Mouse (Mus musculus): Measurements from ENCODE around the gene Mtmr12. TPM values are rescaled to one million over a fixed set of nuclear protein-coding genes. Genes with fewer than 3 reads are reported as not detected.

Gene Mtmr12
- polyA plus RNA-seq, 1 experiment from 2014 or later: 9.2 TPM

GRCm38 (mm10) chr15:12321091-12321787 lies 116.4 kb downstream of the Mtmr12 start, which contains the start of gene Golph3:
Golph3 (plus strand) TSS chr15:12321450.
- H3K4me1 ChIP-seq (replicated peaks): peaks cover 23% of the 10 kb centered on the region
- H3K4me2 ChIP-seq: peak within 1 kb of the TSS; percentile 70
- no peaks in the 10 kb centered on the region for H3K36me3 ChIP-seq
- under 1% methylated on average over 72 of the region's 74 CpGs for WGBS
- H3K9ac ChIP-seq: peak within 1 kb of the TSS; percentile 89
- peaks cover 9% of the 10 kb centered on the region; the same call in 1 of the 2 replicates for H3K27me3 ChIP-seq
- H3K27ac ChIP-seq (replicated peaks): peak within 1 kb of the TSS; percentile 93
- no peaks in the 10 kb centered on the region for H3K9me3 ChIP-seq
- peak within 1 kb of the TSS; percentile 97 for H3K4me3 ChIP-seq
- peak; percentile 97 for ATAC-seq (ENCODE audit: low FRiP score, low read depth)

GRCm38 (mm10) chr15:12321788-12322621 lies 117.2 kb downstream of the Mtmr12 start, which contains the start of gene 1810049J17Rik:
1810049J17Rik (minus strand) TSS chr15:12321899.
- H3K9ac ChIP-seq: peak within 1 kb of the TSS; percentile 89
- H3K27ac ChIP-seq (replicated peaks): peak within 1 kb of the TSS; percentile 93
- WGBS: under 1% methylated on average over 54 of the region's 70 CpGs
- H3K36me3 ChIP-seq: no peaks in the 10 kb centered on the region
- H3K9me3 ChIP-seq: no peaks in the 10 kb centered on the region
- peaks cover 9% of the 10 kb centered on the region; the same call in 1 of the 2 replicates for H3K27me3 ChIP-seq
- ATAC-seq (ENCODE audit: low FRiP score, low read depth): peak; percentile 4; the same call in 1 of the 2 replicates
- peak within 1 kb of the TSS; percentile 70 for H3K4me2 ChIP-seq
- peaks cover 23% of the 10 kb centered on the region for H3K4me1 ChIP-seq (replicated peaks)
- peak within 1 kb of the TSS; percentile 97 for H3K4me3 ChIP-seq

- H3K9ac ChIP-seq: peak overlapping the region; percentile 89
- peaks cover 9% of the 10 kb centered on the region; the same call in 1 of the 2 replicates for H3K27me3 ChIP-seq
- no peaks in the 10 kb centered on the region for H3K36me3 ChIP-seq
- peak overlapping the region; percentile 97 for H3K4me3 ChIP-seq
- peaks cover 29% of the 10 kb centered on the region for H3K4me1 ChIP-seq (replicated peaks)
- ATAC-seq (ENCODE audit: low FRiP score, low read depth): no peak
- H3K9me3 ChIP-seq: no peaks in the 10 kb centered on the region
- peak overlapping the region; percentile 93; the same call in 1 of the 2 replicates for H3K27ac ChIP-seq (replicated peaks)
- 19% methylated on average over 9 of the region's 9 CpGs for WGBS
- peak overlapping the region; percentile 70 for H3K4me2 ChIP-seq
These were observed 118.0 kb downstream of the Mtmr12 start for GRCm38 (mm10) chr15:12322676-12323402.

MicroRNAs within 50 kb of the gene (microRNA counts, 519-probe panel; counts per million panel counts)
- 1,638 counts per million, percentile 9 among the panel's probes with 10 or more counts for microRNA mmu-miR-1898

Small RNA genes within 50 kb of the gene (microRNA-seq; reads per million reads assigned to microRNA genes)
- gene Mir1898: not detected

Other genes with a start within 250 kb of the Mtmr12 start
- 489 and 545 TPM in 2 replicates for gene Sub1, start 208.0 kb upstream of the Mtmr12 start, polyA plus RNA-seq (2015; fragmentation: Nextera tagmentation; extraction: Ambion mirVana)
- 153 and 165 TPM in 2 replicates for gene Zfr, start 87.2 kb upstream of the Mtmr12 start, polyA plus RNA-seq (2015; fragmentation: Nextera tagmentation; extraction: Ambion mirVana)
- gene Golph3, start 116.4 kb downstream of the Mtmr12 start, polyA plus RNA-seq (2015; fragmentation: Nextera tagmentation; extraction: Ambion mirVana): 69.9 and 71.4 TPM in 2 replicates
- gene 1810049J17Rik, start 116.9 kb downstream of the Mtmr12 start, polyA plus RNA-seq (2015; fragmentation: Nextera tagmentation; extraction: Ambion mirVana): 0.82 and 1.2 TPM in 2 replicates

Measured in hindbrain, embryonic 15.5 days (tissue).